Mouse (Mus musculus) gastrocnemius, postnatal 14 days (tissue): ENCODE measurements around the gene Fam168a. TPM values are rescaled to one million over a fixed set of nuclear protein-coding genes. Genes with fewer than 3 reads are reported as not detected.
"Not testable (repeated sequence)": the region's sequence is repeated elsewhere in the genome, so short reads cannot be mapped to it uniquely, and the experiment has no call there.

Source experiments
- DNase-seq: peaks from one replicate; pipeline ENCODE4 v3.0.0; 2021; ENCODE audit warnings: mixed read lengths
- intact Hi-C: fragments of 180-260 bp; cut with DNase I; formaldehyde crosslinking; loops from one replicate; pipeline ENCODE4 v1.15.1; 2025; ENCODE audit warnings: low total_unique reads
- total RNA-seq, 2 experiments: library from RNA; stranded (reverse); gene quantifications; 2 replicates each; pipeline ENCODE4 v1.2.3; 2021

Gene Fam168a
- total RNA-seq, 2 experiments from 2014 or later = 40.1 to 44.0 TPM

GRCm38 (mm10) chr7:100693199-100693598 is 13.2 kb upstream of the Fam168a start:
- intact Hi-C loops = no loop called here
- no peak for DNase-seq

DNA sequence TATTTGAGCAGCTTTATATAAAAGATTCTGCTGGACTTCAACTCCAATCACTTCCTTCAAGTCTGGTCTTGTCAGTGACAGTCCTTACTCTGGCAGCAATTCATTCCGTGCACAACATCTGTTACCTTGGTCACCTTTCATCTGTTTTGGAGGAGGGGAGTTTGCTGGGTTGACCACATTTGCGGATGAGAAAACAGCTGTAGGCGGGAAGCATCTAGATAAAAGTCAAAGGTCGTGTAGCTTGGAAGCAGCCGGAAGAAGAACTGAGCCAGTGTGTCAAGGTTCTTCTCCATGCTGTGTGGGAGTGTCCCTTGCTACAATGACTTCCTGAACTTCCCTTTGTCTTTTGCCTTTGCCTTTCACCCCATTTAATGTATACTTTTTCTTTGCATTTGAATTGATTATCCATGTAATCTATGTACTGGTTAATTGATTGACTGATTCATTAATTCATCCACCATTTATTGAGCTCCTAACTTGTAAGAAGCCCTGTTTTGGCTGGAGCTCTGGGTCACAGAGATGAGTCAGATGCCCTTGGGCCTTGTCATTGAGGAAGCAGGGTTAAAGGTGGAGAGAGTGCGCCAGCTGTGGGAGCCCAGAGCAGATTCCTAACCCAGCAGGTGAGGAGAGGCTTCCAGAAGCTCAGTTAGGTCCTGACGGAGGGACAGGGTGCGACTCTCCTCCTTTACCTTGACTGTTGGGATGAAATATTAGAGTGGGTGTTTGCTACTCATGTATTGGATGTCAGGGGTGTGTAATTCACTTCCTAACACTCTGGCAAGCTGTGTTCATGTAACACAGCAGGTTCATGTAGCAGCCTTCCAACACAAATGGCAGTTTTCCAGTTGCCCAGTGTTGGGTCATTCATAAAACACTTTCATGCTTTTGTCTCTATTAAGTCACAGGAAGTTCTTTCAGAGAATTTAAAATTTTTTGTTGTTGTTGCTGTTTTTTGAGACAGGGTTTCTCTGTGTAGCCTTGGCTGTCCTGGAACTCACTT is 6.4 kb upstream of the Fam168a start:
- DNase-seq = no peak
- intact Hi-C loops = no loop called here

GRCm38 (mm10) chr7:100706883-100707480 is 547 bp downstream of the Fam168a start:
- intact Hi-C loops = no loop called here
- peak; percentile 38 for DNase-seq

- intact Hi-C loops = no loop called here
- no peak for DNase-seq
These were observed 12.3 kb downstream of the Fam168a start for GRCm38 (mm10) chr7:100718741-100719140.

GRCm38 (mm10) chr7:100722268-100722667 is 15.8 kb downstream of the Fam168a start:
- intact Hi-C loops = no loop called here

GRCm38 (mm10) chr7:100723453-100724294 is 17.2 kb downstream of the Fam168a start:
- intact Hi-C loops = no loop called here
- DNase-seq = no peak

More at GRCm38 (mm10) chr7:100722268-100722667, 15.8 kb downstream of the Fam168a start:
- no peak for DNase-seq

DNA sequence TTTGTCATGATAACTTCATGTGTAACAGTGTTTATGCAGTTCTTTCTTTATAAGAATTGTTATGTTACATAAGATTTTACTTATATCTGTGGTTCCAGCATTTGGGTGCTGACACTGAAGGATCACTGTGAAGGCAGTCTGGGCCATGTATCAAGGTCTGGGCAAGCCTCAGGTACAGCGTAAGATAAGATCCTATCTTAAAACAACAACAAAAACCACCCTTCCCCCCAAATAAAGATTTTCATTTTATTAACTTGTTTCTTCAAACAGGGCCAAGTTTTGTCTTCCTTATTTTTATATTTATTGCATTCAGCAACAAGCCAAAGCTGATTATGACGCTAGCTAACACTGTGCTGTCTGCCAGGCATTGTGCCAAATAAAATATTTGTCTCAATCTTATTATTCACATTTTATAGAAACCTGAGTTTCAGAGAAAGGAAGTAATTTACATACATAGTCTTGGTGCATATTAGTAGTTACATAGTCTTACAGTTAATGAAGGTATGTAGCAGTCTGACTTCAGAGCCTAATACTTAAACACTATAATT is 21.2 kb downstream of the Fam168a start:
- DNase-seq = no peak
- intact Hi-C loops = no loop called here

DNA sequence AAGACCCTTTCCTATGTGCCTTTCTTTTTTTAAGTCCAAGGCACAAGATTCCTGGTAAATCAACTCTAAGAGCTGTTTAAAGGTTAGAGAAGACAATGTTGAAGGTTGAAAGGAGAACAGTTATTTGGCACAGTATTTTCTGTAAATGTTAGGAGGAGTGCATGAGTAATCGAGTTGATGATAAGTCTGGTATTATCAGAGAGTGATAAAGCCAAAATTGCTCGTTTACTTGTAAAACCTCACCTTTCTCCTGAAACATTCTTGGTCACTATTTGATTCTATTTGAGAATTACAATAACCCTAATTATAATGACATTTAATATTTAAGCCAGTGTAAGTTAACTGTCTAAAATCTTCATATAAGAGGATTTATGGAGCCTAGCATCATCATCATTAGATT is 23.3 kb downstream of the Fam168a start:
- intact Hi-C loops = no loop called here

DNA sequence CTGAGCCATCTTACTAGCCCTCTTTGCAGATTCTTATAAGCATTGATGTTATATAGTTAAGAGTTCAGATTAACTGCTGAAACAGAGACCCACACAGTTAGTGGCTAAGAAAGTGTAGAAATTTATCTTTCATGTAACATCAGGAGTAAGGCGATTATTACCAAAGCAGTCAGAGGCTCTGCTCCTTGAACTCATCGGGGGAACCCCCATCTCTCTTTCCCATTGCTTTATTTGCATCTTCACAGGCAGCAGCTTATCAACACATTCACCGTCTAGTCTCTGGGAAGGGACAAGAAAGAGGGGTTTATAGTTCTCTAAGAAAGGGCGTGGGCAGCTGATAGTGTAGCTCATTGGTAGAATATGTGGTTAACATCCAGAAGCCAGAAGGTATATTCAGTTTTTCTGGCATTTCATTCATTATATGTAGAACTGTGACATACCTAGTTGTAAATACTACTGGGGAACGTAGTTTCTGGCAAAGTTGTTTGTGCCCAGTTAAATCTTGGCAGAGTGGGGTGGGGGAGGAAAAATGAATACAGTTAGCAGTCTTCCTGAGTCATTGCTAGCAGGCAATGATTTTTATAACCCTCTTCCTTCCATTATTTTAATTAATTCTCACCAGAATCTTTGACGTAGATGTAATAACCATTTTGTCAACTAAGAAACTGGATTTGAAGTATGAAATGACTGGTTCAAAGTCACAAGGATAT is 26.1 kb downstream of the Fam168a start:
- intact Hi-C loops = no loop called here

More for the DNA sequence above, 23.3 kb downstream of the Fam168a start:
- DNase-seq = no peak

GRCm38 (mm10) chr7:100733051-100733813 is 26.8 kb downstream of the Fam168a start:
- DNase-seq = peak; percentile 32
- intact Hi-C loops = no loop called here

More for the DNA sequence above, 26.1 kb downstream of the Fam168a start:
- DNase-seq = no peak

- no peak for DNase-seq
- intact Hi-C loops = no loop called here
These were observed 27.8 kb downstream of the Fam168a start for GRCm38 (mm10) chr7:100734201-100734600.

- DNase-seq, intact Hi-C loops: not testable (repeated sequence)
These were observed 28.5 kb downstream of the Fam168a start for GRCm38 (mm10) chr7:100734905-100735304.

- no peak for DNase-seq
- intact Hi-C loops = no loop called here
These were observed 29.7 kb downstream of the Fam168a start for GRCm38 (mm10) chr7:100736131-100736530.

GRCm38 (mm10) chr7:100744372-100744771 is 37.9 kb downstream of the Fam168a start:
- intact Hi-C loops = no loop called here

GRCm38 (mm10) chr7:100750101-100750500 is 43.7 kb downstream of the Fam168a start:
- no peak for DNase-seq
- intact Hi-C loops = no loop called here

More at GRCm38 (mm10) chr7:100744372-100744771, 37.9 kb downstream of the Fam168a start:
- DNase-seq = no peak

- intact Hi-C loops = no loop called here
- no peak for DNase-seq
These were observed 52.3 kb downstream of the Fam168a start for GRCm38 (mm10) chr7:100758718-100759117.

GRCm38 (mm10) chr7:100762726-100763125 is 56.3 kb downstream of the Fam168a start:
- DNase-seq = peak; percentile 5

GRCm38 (mm10) chr7:100767568-100767967 is 61.1 kb downstream of the Fam168a start:
- intact Hi-C loops = no loop called here
- no peak for DNase-seq

More at GRCm38 (mm10) chr7:100762726-100763125, 56.3 kb downstream of the Fam168a start:
- intact Hi-C loops = no loop called here
